Mouse (Mus musculus): ENCODE results near the gene Fkbp1a.

DNA sequence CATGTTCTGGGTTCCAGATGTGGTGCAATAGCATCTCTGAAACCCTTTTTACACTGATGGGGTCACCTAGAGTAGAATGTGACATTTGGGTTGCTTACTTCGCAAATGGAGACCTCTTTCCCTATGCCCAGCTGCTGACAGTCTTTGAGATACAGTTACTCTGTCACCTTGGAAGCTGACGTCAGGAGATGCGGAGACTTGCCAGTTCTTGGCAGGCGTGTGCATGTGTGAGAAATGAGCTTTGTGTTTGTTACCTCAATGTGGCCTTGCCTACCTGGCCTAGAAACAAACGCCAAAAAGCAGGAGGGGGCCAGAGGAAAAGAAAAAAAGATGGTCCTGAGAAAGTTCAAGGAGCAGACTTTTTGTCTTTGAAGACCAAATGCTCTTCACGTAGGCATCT, 24.6 kb downstream of the Fkbp1a start:
- no peak for TF ChIP-seq SIN3A (IDR thresholded peaks at IDR 0.05; ENCODE audit: low read length)
- no peak for TF ChIP-seq POLR2A (IDR thresholded peaks at IDR 0.05; ENCODE audit: low read depth, low read length)
- no peak for TF ChIP-seq JUND (conservative IDR thresholded peaks at IDR 0.05; ENCODE audit: low read depth, low read length)
- TF ChIP-seq TCF12 (IDR thresholded peaks at IDR 0.05; ENCODE audit: low read depth, low read length): no peak
- no peak for TF ChIP-seq HCFC1 (IDR thresholded peaks at IDR 0.05; ENCODE audit: low read depth, low read length)
- TF ChIP-seq CTCF (conservative IDR thresholded peaks at IDR 0.05 in 1 of 2, IDR thresholded peaks at IDR 0.05 in 1 of 2; ENCODE audit: low read depth in 2 of 2, low read length in 2 of 2): no peak
- no peak for TF ChIP-seq EP300 (IDR thresholded peaks at IDR 0.05; ENCODE audit: low read length)
- TF ChIP-seq ELF1 (IDR thresholded peaks at IDR 0.05; ENCODE audit: low read depth, low read length): no peak
- no peak for TF ChIP-seq CHD2 (IDR thresholded peaks at IDR 0.05; ENCODE audit: low read length)
- TF ChIP-seq USF1 (IDR thresholded peaks at IDR 0.05; ENCODE audit: low read depth, low read length): no peak

Data from CH12.LX (cell line).